ENCODE assay signal across 21 mouse cellular contexts in genomic region chr7:24839410-24839808, GRCm38 (mm10). TPM values are rescaled to one million over a fixed set of nuclear protein-coding genes. Genes with fewer than 3 reads are reported as not detected.
DNase-seq lines count a peak whose midpoint lies in the region; ATAC-seq and TF ChIP-seq lines count a peak whose summit lies in the region.
"Had no signal": no experiment of that assay in that cellular context is flagged by ENCODE, and none has a peak within 500 bp of the region (broad histone marks: within the 10 kb centered on the region; RNA-seq: fewer than 3 reads in every experiment).

No protein-coding gene starts in this region.

- no peak for ATAC-seq in heart, embryonic 12.5 days (ENCODE audit: insufficient number of reproducible peaks, low FRiP score)

- H3K4me2 ChIP-seq in heart, embryonic 12.5 days = no peak overlapping the region
- H3K4me2 ChIP-seq: embryonic facial prominence, embryonic 12.5 days; limb, embryonic 15.5 days; stomach, embryonic 15.5 days had no signal

- no peaks in the 10 kb centered on the region for H3K4me1 ChIP-seq in small intestine, adult 2 months (ENCODE audit: control insufficient read depth, insufficient read depth, insufficient read length, low read length)
- no peaks in the 10 kb centered on the region for H3K4me1 ChIP-seq in heart, embryonic 12.5 days (replicated peaks)
- H3K4me1 ChIP-seq: embryonic facial prominence, embryonic 12.5 days; limb, embryonic 15.5 days; stomach, embryonic 15.5 days had no signal

- no peak for TF ChIP-seq CTCF in small intestine, adult 2 months (IDR thresholded peaks at IDR 0.05; ENCODE audit: extremely low read depth, insufficient read length, insufficient replicate concordance, low read depth, low read length)

- TF ChIP-seq POLR2A in small intestine, adult 2 months (IDR thresholded peaks at IDR 0.05; ENCODE audit: low read depth, low read length) = no peak

- H3K36me3 ChIP-seq in small intestine, adult 2 months (ENCODE audit: control insufficient read depth, insufficient read depth, low read length) = no peaks in the 10 kb centered on the region
- H3K36me3 ChIP-seq in heart, embryonic 12.5 days = no peaks in the 10 kb centered on the region
- H3K36me3 ChIP-seq: embryonic facial prominence, embryonic 12.5 days; hindbrain, embryonic 10.5 days; limb, embryonic 15.5 days; stomach, embryonic 15.5 days had no signal

- DNase-seq in spleen, adult 18-20 months = peak; percentile 36 to 38
- no peak for DNase-seq in spleen, postnatal 4 days (ENCODE audit: low spot score in 2 of 2)
- DNase-seq in CD4-positive, CD25-positive, alpha-beta regulatory T cell, adult 2 months (ENCODE audit: low read depth, low spot score) = peak; percentile 39
- DNase-seq in induced T-regulatory cell, adult 2 months (ENCODE audit: low read depth) = peak; percentile 30
- DNase-seq in gastrocnemius, postnatal 25 days = no peak
- DNase-seq in left cerebral cortex, adult 18-20 months (ENCODE audit: low spot score in 2 of 2) = no peak
- DNase-seq: cerebellum, postnatal 36 days; kidney, postnatal 25 days; layer of hippocampus, adult 9-11 months; lung, postnatal 14 days; midbrain, embryonic 14.5 days had no signal

- peak overlapping the region; percentile 74; the same call in 1 of the 2 replicates for H3K27ac ChIP-seq in small intestine, adult 2 months (ENCODE audit: insufficient read depth, low read depth, low read length)
- H3K27ac ChIP-seq in heart, embryonic 12.5 days (ENCODE audit: poor library complexity, severe bottlenecking) = no peak overlapping the region
- H3K27ac ChIP-seq: embryonic facial prominence, embryonic 12.5 days; hindbrain, embryonic 10.5 days; limb, embryonic 15.5 days; stomach, embryonic 15.5 days had no signal

- H3K9ac ChIP-seq in heart, embryonic 12.5 days = no peak overlapping the region
- H3K9ac ChIP-seq: embryonic facial prominence, embryonic 12.5 days; limb, embryonic 15.5 days; stomach, embryonic 15.5 days had no signal

- no peak overlapping the region for H3K4me3 ChIP-seq in small intestine, adult 2 months (ENCODE audit: low read depth, low read length)
- no peak overlapping the region for H3K4me3 ChIP-seq in heart, embryonic 12.5 days
- H3K4me3 ChIP-seq: embryonic facial prominence, embryonic 12.5 days; hindbrain, embryonic 10.5 days; limb, embryonic 15.5 days; stomach, embryonic 15.5 days had no signal

- H3K27me3 ChIP-seq in small intestine, adult 2 months (ENCODE audit: control insufficient read depth, insufficient read depth, low read length) = no peaks in the 10 kb centered on the region
- no peaks in the 10 kb centered on the region; the same call in 1 of the 2 replicates for H3K27me3 ChIP-seq in heart, embryonic 12.5 days (replicated peaks)
- H3K27me3 ChIP-seq: embryonic facial prominence, embryonic 12.5 days; limb, embryonic 15.5 days; stomach, embryonic 15.5 days had no signal

- 67% methylated on average over 8 of the region's 8 CpGs for WGBS in small intestine, adult 2 months
- WGBS in heart, embryonic 12.5 days = 70% methylated on average over 8 of the region's 8 CpGs

- H3K9me3 ChIP-seq in heart, embryonic 12.5 days (replicated peaks) = no peaks in the 10 kb centered on the region
- H3K9me3 ChIP-seq: embryonic facial prominence, embryonic 12.5 days; hindbrain, embryonic 10.5 days; limb, embryonic 15.5 days; stomach, embryonic 15.5 days had no signal

RNA-seq across cellular contexts. Expression of gene Gm9844, which starts 22.6 kb away (rescaled TPM):
- polyA plus RNA-seq in small intestine, adult 2 months (2012; rRNA removed) = not detected in 2 replicates
- not detected for total RNA-seq in gastrocnemius, postnatal 25 days (2021)
- total RNA-seq in left cerebral cortex, adult 18-20 months (2021) = 1 to 10 TPM in 1 of 2 experiments, not detected in 1; 1.5 TPM
- 12.6 and 13.6 TPM in 2 replicates for polyA plus RNA-seq in heart, embryonic 12.5 days (2016; fragmentation: Nextera tagmentation; extraction: Ambion mirVana)
- total RNA-seq: gastrocnemius, adult 8-10 months had no signal

RNA-seq across cellular contexts. Expression of gene Lypd4, which starts 30.3 kb away (rescaled TPM):
- polyA plus RNA-seq in small intestine, adult 2 months (2012; rRNA removed) = not detected in 2 replicates
- total RNA-seq in gastrocnemius, postnatal 25 days (2021) = not detected
- not detected for total RNA-seq in left cerebral cortex, adult 18-20 months (2021)
- not detected in 2 replicates for polyA plus RNA-seq in heart, embryonic 12.5 days (2016; fragmentation: Nextera tagmentation; extraction: Ambion mirVana)
- total RNA-seq: adrenal gland, postnatal 4 days; gastrocnemius, adult 8-10 months; left cerebral cortex, postnatal 10 days had no signal
- polyA plus RNA-seq: embryonic facial prominence, embryonic 12.5 days; hindbrain, embryonic 10.5 days; intestine, embryonic 16.5 days; limb, embryonic 15.5 days; midbrain, embryonic 14.5 days; stomach, embryonic 15.5 days had no signal

RNA-seq across cellular contexts. Expression of gene Dmrtc2, which starts 30.4 kb away (rescaled TPM):
- not detected in 2 replicates for polyA plus RNA-seq in small intestine, adult 2 months (2012; rRNA removed)
- total RNA-seq in gastrocnemius, postnatal 25 days (2021) = not detected
- not detected for total RNA-seq in left cerebral cortex, adult 18-20 months (2021)
- not detected in 2 replicates for polyA plus RNA-seq in heart, embryonic 12.5 days (2016; fragmentation: Nextera tagmentation; extraction: Ambion mirVana)
- total RNA-seq: gastrocnemius, adult 8-10 months; left cerebral cortex, postnatal 10 days had no signal
- polyA plus RNA-seq: embryonic facial prominence, embryonic 12.5 days; hindbrain, embryonic 10.5 days; intestine, embryonic 16.5 days; limb, embryonic 15.5 days; midbrain, embryonic 14.5 days; stomach, embryonic 15.5 days had no signal

RNA-seq across cellular contexts. Expression of gene Rps19, which starts 44.8 kb away (rescaled TPM):
- 254 and 421 TPM in 2 replicates for polyA plus RNA-seq in small intestine, adult 2 months (2012; rRNA removed)
- 100 to 1,000 TPM; 300 to 345 TPM for total RNA-seq in gastrocnemius, postnatal 25 days (2021)
- total RNA-seq in left cerebral cortex, adult 18-20 months (2021) = 100 to 1,000 TPM; 511 to 584 TPM
- 1,145 and 1,216 TPM in 2 replicates for polyA plus RNA-seq in heart, embryonic 12.5 days (2016; fragmentation: Nextera tagmentation; extraction: Ambion mirVana)

RNA-seq across cellular contexts. Expression of gene Cd79a, which starts 57.8 kb away (rescaled TPM):
- polyA plus RNA-seq in small intestine, adult 2 months (2012; rRNA removed) = 23.2 and 54.3 TPM in 2 replicates
- total RNA-seq in gastrocnemius, postnatal 25 days (2021) = under 1 TPM in 1 of 2 experiments, not detected in 1; 0.24 TPM
- under 1 TPM; 0.30 to 0.77 TPM for total RNA-seq in left cerebral cortex, adult 18-20 months (2021)
- polyA plus RNA-seq in heart, embryonic 12.5 days (2016; fragmentation: Nextera tagmentation; extraction: Ambion mirVana) = 0.15 TPM in 1 of 2 replicates, not detected in the other

Comparison
In these comparisons a context has a peak if more than half of its experiments do, and no peak if none do; other contexts are left out.
1. DNase-seq: peak in spleen, adult 18-20 months (2 of 2), CD4-positive, CD25-positive, alpha-beta regulatory T cell, adult 2 months (single experiment) and induced T-regulatory cell, adult 2 months (single experiment); none in spleen, postnatal 4 days (0 of 2), gastrocnemius, postnatal 25 days (single experiment) and left cerebral cortex, adult 18-20 months (0 of 2).